Mouse (Mus musculus): ENCODE results near the gene Vps26a.

The Vps26a gene

DNA sequence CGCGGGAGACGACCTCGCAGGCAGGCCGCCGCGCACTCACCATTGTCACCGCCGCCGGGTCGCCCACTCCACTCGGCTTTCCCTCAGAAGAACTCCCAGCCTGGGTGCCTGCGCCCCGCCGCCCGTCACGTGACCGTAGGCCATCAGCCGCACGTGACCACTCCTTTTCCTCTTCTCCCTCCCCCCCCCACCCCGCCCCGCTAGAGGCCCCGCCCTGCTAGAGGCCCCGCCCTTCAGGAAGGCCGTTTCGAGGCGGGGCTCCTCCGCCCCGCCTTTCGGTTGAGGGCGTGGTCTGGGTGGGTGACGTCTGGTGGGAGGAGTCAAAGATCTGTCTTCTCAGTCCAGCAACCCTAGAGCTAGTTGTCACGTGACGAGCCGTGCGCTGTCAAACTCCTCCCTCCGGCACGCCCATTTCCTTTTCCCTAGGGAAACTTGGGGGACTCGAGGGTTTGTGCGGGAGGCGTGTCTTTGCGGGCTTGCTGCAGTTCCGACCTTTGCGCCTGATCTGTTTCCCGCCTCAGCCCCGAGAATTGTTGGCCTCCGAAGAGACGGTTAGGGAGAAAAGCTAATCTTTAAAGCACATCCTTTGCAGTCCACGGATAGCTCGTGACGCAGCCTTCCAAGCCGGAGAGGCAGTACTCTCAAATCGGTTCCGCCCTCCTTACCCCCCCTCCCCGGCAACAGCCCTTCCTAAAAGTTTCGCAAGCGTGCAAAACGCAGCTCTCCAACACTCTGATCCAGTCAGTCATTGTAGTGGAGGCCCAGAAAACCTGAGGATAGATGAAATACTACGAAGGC lies at the start of gene Vps26a:
TSS of gene Vps26a (minus strand) at position 188 of the 798 bp plus-strand sequence.
- DNase-seq (ENCODE audit: low spot score) = peak; percentile 99

GRCm38 (mm10) chr10:62534509-62534908 lies 47.9 kb upstream of the Vps26a start:
- no peak for DNase-seq (ENCODE audit: low spot score)

GRCm38 (mm10) chr10:62532832-62533231 lies 46.2 kb upstream of the Vps26a start:
- DNase-seq (ENCODE audit: low spot score) = no peak

GRCm38 (mm10) chr10:62530183-62530582 lies 43.6 kb upstream of the Vps26a start:
- DNase-seq (ENCODE audit: low spot score) = peak; percentile 21

DNA sequence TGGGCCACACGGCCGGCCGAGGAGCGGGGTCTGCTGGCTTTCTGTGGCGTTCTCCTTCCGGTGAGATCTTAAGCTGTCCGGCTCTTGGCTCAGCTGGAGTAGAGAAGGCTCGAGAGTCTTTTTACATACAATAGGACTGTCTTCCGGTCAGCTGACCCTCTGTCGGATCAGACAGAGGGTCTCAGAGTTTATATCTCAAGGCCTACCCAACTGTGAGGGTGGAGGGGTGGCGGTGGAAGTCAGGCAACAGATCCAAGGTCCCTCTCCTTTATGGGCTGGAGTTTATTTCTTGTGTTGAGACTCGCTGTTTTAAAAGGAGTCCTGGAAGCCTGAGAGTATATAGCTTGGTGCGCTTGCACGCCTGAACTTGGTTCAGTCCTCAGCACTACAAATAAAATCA lies 40.7 kb upstream of the Vps26a start, which contains the start of gene Srgn:
TSS of gene Srgn (minus strand) at position 101 of the 400 bp plus-strand sequence.
- DNase-seq (ENCODE audit: low spot score) = no peak

DNA sequence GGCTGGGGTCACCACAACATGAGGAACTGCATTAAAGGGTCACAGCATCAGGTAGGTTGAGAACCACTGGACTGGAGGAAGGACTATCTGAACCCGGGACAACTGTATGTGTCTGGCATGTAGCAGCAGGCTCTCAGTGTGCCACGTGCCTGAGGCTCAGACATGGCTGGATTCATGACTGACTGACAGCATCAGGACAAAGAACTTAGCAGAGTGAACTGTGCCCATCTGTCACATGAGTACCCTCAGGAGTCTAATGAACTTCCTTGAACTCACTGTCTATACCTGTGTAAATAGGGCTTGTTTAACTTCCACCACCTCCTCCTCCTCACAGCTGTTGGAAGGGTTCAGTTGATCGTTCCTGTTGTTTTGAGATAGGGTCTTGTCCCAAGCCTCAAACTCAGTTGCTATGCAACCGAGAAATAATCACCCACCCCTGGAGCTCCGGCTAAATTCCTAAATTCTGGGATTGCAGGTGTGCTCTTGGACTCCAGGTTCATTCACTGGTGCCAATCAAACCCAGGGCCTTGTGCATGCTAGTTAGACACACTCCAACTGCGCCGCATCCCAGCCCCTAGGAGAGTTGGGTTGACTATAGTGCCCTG lies 35.8 kb upstream of the Vps26a start:
- DNase-seq (ENCODE audit: low spot score) = no peak

DNA sequence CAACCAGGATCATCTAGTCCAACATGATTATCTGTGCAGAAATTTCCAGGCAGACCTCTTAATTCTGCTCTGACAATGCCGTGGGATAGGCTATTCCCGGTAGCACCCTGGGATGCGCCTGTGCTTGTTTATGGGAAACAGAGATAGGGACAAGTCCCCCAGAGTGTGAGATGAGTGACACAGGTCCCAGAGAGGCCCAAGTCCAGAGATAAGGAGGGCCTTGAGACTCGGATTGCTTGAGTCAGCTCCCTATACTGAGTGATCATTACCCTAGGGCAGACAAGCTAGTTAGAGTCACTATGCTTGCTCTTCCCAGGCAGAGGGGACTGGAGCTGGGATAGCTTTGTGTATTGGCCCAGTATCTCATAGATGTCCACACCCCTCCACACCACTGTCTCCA lies 35.2 kb upstream of the Vps26a start:
- DNase-seq (ENCODE audit: low spot score) = no peak

DNA sequence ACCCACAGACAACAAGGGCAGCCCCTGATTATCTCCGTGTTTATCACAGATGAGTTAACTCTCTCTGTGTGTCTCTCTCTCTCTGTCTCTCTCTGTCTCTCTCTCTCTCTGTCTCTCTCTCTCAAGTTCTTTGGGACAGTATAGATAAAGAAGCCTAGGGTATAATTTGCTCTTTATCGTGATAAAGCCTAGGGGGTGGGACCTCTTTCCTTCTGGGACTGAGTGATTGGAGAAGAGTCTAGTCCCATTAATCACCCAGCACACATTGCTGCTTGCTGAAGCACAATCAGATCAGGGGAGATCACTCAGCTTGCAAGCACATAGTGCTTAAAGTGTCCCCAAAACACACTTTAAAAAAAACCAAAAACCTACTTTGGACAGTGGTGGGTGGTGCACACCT lies 34.3 kb upstream of the Vps26a start:
- no peak for DNase-seq (ENCODE audit: low spot score)

- DNase-seq (ENCODE audit: low spot score) = no peak
Measured at GRCm38 (mm10) chr10:62517511-62517910, 30.9 kb upstream of the Vps26a start.

DNA sequence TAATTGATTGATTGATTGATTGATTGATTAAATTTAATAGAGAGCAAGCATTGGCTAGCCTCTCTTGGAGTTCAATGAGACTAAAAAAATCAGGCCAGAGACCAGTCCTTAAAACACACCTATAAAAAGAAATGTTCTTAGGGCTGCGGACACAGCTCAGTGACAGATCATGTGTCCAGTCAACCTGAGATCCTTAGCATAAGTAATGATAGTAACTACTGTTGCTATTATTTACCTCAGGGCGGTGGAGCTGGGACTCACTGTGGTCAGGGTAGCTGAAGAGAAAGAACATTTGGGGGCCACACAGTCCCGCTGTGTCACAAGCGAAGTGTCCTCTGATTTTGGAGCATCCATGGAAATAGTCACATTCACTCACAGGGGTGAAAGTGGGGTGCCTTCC lies 26.2 kb upstream of the Vps26a start:
- no peak for DNase-seq (ENCODE audit: low spot score)

DNA sequence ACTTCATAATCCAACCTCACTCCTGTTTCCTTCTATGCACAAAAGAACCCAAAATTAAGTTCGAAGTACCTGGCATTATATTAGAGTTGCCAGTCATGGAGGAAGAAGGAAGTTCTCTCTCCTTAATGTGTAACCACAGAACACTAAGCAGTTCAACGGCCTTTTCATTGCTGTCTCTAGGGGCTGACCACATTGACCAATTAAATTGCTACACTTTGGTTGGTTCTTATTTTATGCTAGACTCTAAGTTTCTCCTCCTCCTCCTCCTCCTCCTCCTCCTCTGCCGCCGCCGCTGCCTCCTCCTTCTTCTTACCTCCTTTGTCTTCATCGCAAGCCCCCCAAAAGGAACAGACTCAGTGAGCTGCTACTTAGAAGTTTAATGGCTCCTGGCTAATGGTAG lies 24.9 kb upstream of the Vps26a start:
- DNase-seq (ENCODE audit: low spot score) = no peak

DNA sequence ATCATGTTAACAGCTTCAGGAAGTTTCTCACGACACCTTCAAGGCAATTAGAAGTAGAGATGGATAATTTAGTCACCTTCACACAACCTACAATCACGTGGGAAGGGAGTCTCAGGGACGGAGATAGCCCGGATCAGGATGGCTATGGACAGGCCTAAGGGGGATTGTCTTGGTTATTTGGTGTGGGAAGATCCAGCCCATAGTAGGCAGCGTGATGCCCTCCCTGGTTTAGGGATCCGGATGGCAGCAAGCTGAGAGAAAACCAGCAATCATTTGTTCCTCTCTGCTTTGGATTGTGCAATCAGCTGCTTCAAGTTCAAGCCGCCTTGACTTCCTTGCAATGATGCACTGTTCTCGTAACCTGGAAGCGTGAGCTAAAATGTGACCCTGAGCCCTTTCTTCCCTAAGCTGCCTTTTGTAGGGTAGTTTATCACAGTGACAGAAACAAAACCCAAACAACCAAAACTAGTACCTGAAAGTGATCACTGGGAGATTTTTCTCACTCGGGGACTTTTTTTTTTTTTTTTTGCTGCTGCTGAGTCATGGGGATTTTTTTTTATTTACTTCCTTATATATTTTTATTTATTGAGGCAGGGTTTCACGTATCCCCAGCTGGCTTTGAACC lies 22.5 kb upstream of the Vps26a start:
- DNase-seq (ENCODE audit: low spot score) = no peak

DNA sequence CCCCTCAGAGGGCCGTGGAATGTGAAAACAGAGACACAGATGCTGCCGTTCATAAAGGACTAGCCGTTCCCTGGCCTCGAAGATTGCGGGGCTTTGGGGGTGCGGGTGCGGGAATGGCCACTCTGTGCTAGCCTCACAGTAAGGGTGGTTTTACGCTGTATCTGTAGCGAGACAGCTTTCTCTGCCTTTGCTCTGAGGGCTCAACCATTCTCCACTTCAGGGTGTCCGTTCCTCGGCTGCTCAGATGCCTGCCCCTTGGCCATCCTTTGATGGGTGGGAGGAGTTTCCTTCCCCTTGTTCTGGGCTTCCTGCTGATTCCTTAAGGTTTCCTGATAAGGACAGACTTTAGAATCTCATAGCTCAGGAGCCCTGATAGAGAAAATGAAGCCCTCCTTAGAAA lies 21.9 kb upstream of the Vps26a start:
- DNase-seq (ENCODE audit: low spot score) = peak; percentile 10

DNA sequence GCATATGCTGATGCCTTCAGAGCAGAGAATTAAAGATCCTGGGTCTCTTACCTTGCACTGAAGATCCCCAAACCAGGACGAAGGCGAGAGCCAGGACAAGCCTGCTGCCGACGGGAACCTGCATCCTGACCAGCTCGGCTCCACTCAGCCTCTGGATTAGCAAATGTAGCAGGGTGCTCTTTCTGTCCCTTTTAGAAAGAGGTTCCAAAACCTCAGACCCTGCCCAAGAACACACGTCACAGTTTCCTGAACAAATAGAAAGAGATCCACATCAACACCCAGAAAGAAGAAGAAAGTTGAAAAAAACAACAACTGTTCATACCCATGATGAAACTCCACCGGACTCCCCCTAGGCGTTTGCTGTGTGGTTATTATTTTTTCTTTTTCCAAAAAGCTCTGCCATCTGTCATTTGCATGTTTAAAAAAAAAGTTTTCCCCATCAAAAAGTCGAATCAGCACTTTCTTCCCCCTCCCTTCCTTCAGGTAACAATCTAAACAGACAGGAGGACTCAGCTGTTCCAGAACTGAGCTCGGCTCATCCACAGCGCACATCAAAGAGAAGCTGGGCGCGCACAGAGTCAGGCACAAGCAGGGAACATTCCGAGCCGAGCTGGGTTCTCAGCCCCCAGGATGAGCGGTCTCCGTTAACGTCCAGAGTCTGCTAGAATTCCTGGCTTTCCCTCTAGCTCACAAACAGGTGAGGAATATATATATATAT lies 21.1 kb upstream of the Vps26a start:
- DNase-seq (ENCODE audit: low spot score) = peak; percentile 64

DNA sequence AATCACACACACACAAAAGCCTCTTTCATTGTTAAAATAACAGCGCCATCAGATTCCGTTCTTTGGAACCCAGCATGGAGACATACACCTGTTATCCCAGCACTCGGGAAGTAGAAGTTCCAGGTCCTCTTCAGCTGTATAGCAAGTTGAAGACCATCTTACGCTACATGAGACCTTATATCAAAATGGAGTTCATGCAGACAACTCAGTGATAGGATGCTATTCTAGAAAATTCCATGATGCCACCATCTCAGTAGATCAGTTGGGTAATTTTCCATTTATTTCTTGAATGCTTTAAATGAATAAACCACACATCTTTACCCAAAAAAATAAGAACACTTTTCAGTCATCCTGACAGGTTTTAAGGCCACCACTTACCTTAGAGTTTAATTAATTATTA lies 20.5 kb upstream of the Vps26a start:
- no peak for DNase-seq (ENCODE audit: low spot score)

DNA sequence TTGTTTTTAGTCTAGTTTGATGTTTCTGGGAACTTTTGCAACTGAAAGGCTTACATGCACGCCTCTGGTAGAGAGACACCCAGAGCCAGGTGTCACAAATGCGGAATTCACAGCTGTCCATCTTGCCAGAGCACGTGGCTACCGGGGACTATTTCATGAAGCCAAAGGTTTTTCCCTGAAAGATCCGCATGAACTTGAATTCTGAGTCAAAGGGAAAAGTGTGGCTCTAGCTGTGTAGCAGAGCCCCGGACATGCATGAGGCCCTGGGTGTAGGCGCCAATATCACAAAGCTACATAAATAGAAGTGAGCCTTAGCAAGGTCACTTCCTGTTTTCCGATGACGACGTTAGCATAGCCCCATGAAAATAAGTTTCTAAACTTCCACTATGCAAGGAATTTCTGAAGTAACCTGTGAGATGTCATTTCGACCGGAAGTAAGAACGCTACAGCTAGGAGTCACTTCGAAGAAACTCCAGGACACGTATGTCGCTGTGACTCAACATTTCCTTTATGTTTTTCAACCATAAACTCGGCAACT lies 19.5 kb upstream of the Vps26a start:
- no peak for DNase-seq (ENCODE audit: low spot score)

DNA sequence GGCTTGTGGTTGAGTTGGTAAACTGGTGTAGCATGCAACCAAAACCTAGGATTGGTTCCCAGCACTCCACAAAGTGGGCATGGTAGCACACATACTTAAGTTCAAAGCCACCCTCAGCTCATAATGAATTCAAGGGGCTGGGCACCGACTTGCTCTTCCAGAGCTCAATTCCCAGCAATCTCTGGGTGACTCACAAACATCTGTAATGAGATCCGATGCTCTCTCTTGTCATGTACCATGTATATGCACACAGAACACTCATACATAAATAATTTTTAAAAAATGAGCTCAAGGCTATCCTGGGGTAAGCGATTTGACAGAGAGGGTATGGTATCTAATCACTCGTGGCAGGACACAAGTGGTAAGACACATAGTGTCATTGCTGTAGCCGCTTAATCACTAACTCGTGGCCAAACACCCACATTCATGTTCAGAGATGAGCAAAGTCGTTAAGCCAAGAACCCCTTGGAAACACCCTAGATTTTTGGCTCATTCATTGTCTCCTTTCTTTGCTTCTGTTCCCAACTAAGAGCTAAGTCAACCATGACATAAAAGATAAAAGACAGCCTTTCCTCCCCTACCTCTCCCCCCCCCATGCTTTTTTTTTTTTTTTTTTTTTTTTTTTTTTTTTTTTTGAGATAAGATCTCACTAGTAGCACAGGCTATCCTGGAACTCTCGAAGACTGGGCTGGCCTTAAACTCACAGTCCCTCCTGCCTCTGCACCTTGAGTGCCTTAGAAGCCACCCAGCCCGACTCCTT lies 18.8 kb upstream of the Vps26a start:
- no peak for DNase-seq (ENCODE audit: low spot score)

GRCm38 (mm10) chr10:62503836-62504628 lies 17.4 kb upstream of the Vps26a start:
- no peak for DNase-seq (ENCODE audit: low spot score)

DNA sequence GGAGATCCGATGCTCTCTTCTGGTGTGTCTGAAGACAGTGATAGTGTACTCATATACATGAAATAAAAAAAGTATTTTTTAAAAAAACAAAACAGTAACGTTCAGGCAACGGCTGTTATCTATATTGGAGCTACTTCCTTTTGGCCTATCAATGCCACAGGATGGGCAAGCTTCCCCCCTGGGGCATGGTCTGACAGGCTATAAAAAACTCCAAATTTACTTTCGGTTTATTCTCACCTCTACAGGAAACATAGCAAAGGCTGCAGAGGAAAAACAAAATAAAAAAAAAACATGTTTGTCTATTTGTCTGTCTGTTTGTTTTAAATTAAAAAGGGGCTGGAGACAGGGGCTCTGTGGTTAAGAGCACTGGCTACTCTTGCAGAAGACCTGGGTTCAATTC lies 16.7 kb upstream of the Vps26a start:
- no peak for DNase-seq (ENCODE audit: low spot score)

GRCm38 (mm10) chr10:62501951-62502350 lies 15.3 kb upstream of the Vps26a start:
- DNase-seq (ENCODE audit: low spot score) = no peak
